Mouse (Mus musculus): ENCODE measurements at regions not wholly inside any gene's neighbourhood (a gene's known extent, or its start where the extent isn't known, plus 50 kb on each side); places are given as distances from the start of the nearest gene placed in this dataset.

DNA sequence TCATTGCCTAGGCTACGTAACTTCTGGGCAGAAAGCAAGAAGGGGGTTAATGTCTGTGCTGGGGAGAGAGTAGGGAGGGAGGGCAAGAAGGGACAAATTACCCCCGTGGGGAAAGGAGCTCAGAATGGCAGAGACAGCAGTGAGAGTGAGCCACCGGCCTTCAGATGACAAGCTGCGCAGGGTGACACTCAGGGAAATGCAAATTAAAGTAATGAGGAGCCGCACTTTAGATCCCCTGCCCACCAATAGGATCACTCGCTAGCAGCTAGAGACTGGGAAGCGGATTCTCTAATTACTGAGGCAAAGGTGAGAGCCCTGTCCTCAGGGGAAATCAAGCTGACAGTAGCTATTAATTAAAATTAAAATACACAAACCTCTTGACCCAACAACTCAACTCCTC, 202.5 kb downstream of the Arhgef10l start:
- H3K4me3 ChIP-seq: no peak overlapping the region
- H3K9me3 ChIP-seq: no peaks in the 10 kb centered on the region
- H3K9ac ChIP-seq: no peak overlapping the region
- H3K27me3 ChIP-seq: peaks cover 17% of the 10 kb centered on the region
- 55% methylated on average over 7 of the region's 7 CpGs for WGBS
- H3K27ac ChIP-seq: no peak overlapping the region
- H3K36me3 ChIP-seq: no peaks in the 10 kb centered on the region
- H3K4me1 ChIP-seq: no peaks in the 10 kb centered on the region; the same call in 1 of the 2 replicates
- ATAC-seq (ENCODE audit: insufficient number of reproducible peaks, insufficient read depth, low FRiP score, low TSS enrichment, low read depth): no peak
- H3K4me2 ChIP-seq: no peak overlapping the region

DNA sequence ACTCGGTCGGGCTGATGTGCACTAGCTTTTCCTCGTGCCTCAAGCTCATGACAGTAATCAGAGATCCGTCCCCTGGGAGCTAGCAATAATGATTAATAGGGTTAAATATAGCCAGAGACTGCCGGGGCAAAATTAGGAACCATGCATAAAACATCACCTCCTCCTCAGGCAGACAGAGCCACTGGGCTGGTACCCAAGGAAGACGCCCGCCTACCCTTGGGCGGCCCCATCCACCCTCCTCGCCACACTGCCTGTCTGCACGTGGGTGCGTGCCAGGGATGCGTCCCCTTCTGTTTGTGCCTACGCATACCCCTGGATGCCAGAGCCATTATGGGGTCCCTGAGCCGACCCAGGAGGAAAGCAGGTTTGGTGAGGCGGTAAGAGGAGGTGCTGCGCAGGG, 204.5 kb downstream of the Arhgef10l start:
- no peak overlapping the region for H3K4me2 ChIP-seq
- H3K27me3 ChIP-seq: peaks cover 10% of the 10 kb centered on the region
- ATAC-seq (ENCODE audit: insufficient number of reproducible peaks, insufficient read depth, low FRiP score, low TSS enrichment, low read depth): no peak
- no peak overlapping the region for H3K4me3 ChIP-seq
- H3K27ac ChIP-seq: no peak overlapping the region
- no peaks in the 10 kb centered on the region for H3K9me3 ChIP-seq
- H3K9ac ChIP-seq: no peak overlapping the region
- no peaks in the 10 kb centered on the region; the same call in 1 of the 2 replicates for H3K4me1 ChIP-seq
- no peaks in the 10 kb centered on the region for H3K36me3 ChIP-seq
- 88% methylated on average over 16 of the region's 16 CpGs for WGBS

DNA sequence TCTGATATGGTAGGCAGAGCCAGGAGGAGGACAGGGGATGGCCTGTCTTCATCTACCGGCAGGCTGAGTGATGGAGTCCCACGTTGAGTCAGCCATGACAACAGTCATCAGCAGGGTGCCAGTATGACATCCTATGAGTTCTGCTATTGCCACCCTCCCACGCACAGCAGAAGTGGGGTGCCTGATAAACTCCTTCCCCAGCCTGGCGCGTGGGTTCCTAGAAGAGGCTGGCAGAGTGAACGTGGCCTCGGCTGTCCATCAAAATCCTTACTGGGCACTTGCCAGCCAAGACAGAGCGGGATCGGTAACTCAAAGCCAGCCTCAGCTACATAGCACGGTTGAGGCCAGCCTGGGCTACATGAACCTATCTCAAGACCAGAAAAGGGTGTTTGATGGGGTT, 202.5 kb upstream of the Igsf21 start:
- H3K9me3 ChIP-seq: no peaks in the 10 kb centered on the region
- no peak overlapping the region for H3K27ac ChIP-seq
- H3K4me2 ChIP-seq: no peak overlapping the region
- H3K36me3 ChIP-seq: no peaks in the 10 kb centered on the region
- no peak overlapping the region for H3K9ac ChIP-seq
- no peaks in the 10 kb centered on the region for H3K27me3 ChIP-seq
- no peak overlapping the region for H3K4me3 ChIP-seq
- no peak for ATAC-seq (ENCODE audit: insufficient number of reproducible peaks, insufficient read depth, low FRiP score, low TSS enrichment, low read depth)
- no peaks in the 10 kb centered on the region for H3K4me1 ChIP-seq
- 91% methylated on average over 10 of the region's 10 CpGs for WGBS

DNA sequence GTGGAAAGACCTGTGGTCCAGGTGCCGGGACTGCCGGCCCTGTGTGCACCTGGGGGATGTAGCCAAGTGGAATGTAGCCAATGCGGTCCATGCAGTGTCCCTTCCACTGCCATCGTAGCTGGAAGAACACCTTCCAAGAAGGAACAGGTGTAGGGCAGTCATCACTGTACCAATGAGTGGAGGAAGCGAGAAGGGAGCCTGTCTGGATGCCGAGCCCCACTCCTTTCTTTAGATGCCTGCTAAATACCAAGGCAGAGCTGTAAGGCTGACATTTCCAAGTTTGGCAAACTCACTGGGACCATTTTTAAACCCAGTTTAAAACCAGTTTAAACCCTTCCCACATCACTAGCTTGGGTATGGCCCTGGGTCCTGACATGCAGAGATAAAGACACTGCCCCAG, 199.9 kb upstream of the Igsf21 start:
- no peak overlapping the region for H3K4me2 ChIP-seq
- H3K4me1 ChIP-seq: no peaks in the 10 kb centered on the region
- no peak for ATAC-seq (ENCODE audit: insufficient number of reproducible peaks, insufficient read depth, low FRiP score, low TSS enrichment, low read depth)
- H3K27me3 ChIP-seq: no peaks in the 10 kb centered on the region
- 93% methylated on average over 6 of the region's 6 CpGs for WGBS
- H3K27ac ChIP-seq: no peak overlapping the region
- H3K9ac ChIP-seq: no peak overlapping the region
- H3K36me3 ChIP-seq: no peaks in the 10 kb centered on the region
- H3K9me3 ChIP-seq: no peaks in the 10 kb centered on the region
- no peak overlapping the region for H3K4me3 ChIP-seq

DNA sequence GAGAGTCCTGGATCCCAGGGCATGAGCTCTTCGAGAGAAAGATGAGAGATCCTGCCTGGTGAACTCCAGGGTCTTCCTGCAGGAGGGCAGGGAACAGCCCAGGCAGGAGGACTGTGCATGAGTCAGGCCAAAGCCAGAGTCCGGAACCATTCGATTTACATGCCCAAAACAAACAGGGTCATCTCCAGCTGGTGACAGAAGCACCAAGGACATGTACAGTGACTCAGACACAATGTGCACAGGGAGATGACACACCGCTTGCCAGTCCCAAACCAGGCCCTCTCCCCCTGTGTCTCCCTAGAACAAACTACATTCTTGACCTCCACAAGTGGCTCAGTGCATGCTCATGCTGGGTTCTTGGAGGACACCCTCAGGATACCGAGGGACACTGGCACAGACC, 199.3 kb upstream of the Igsf21 start:
- Histone ChIP-seq H3K36me3 (no peaks in the 10 kb centered on the region), H3K9ac (no peak overlapping the region), H3K27ac (no peak overlapping the region), H3K9me3 (no peaks in the 10 kb centered on the region), H3K4me1 (no peaks in the 10 kb centered on the region), H3K4me3 (no peak overlapping the region), H3K27me3 (no peaks in the 10 kb centered on the region), H3K4me2 (no peak overlapping the region)
- 84% methylated on average over 5 of the region's 5 CpGs for WGBS
- ATAC-seq (ENCODE audit: insufficient number of reproducible peaks, insufficient read depth, low FRiP score, low TSS enrichment, low read depth): no peak

DNA sequence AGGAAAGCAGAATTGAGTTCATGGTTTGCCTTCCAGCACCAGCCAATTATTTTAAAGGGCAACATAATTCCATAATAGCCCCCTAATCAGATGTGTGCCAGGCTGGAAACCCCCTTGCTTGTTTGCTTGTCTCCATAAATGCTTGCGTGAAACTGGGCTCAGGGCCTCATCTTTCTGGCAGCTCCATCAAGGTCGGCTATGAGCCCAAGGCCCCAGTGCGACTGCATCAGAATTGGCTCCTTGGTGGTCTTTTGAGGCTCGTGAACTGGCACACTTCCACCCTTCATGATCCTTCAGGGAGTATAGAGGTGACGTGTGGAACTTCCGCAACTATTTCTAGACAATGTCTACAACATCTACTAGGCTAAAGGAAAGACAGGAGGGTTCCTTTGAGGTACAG, 196.6 kb upstream of the Igsf21 start:
- H3K4me3 ChIP-seq: no peak overlapping the region
- 77% methylated on average over 6 of the region's 6 CpGs for WGBS

DNA sequence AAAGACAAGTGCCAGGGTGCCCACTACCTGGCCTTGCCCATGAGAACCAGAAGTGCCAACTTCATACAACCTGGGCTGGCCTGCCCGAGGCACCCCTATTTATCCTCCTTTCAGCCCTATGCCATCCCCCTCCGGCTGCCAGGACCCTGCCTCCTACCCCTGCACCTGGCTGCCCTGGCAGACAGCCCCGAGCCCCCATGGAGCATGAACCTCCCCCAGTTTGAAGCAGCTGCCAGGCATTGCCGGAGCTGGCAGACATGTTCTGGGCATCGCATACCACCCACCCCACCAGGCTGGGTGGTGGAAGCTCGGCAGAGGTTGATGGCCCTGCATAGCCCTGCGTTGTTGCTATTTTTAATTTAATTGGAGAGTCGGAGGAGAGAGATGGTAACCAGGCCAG, 195.2 kb upstream of the Igsf21 start:
- WGBS: 84% methylated on average over 8 of the region's 8 CpGs
- no peak overlapping the region for H3K4me2 ChIP-seq

More for the DNA sequence above, 196.6 kb upstream of the Igsf21 start:
- no peak overlapping the region for H3K4me2 ChIP-seq
- no peak for ATAC-seq (ENCODE audit: insufficient number of reproducible peaks, insufficient read depth, low FRiP score, low TSS enrichment, low read depth)
- no peak overlapping the region for H3K9ac ChIP-seq
- no peaks in the 10 kb centered on the region for H3K27me3 ChIP-seq
- H3K27ac ChIP-seq: no peak overlapping the region
- no peaks in the 10 kb centered on the region for H3K9me3 ChIP-seq
- no peaks in the 10 kb centered on the region for H3K36me3 ChIP-seq
- no peaks in the 10 kb centered on the region for H3K4me1 ChIP-seq

DNA sequence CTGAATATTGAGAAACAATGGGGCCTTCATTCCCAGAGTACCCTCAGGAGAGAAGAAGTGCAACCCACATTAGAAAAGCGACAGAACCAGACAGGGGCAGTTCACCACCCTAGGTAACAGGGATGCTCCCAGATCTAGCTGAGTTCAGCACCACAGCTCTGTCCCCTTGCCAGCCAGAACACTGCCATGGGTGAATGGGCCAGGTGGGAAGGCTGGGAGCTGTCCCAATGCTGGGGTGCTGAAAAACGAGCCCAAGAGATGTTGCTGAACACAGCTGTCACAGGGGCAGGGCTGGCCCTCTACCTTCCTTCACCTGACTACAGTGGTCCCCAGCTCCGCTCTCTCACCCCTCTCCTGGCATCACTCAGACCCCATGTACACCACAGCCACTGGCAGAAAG, 193.3 kb upstream of the Igsf21 start:
- Histone ChIP-seq H3K27ac (no peak overlapping the region), H3K36me3 (no peaks in the 10 kb centered on the region), H3K9ac (no peak overlapping the region), H3K27me3 (no peaks in the 10 kb centered on the region), H3K9me3 (no peaks in the 10 kb centered on the region), H3K4me1 (no peaks in the 10 kb centered on the region), H3K4me3 (no peak overlapping the region), H3K4me2 (no peak overlapping the region)
- ATAC-seq (ENCODE audit: insufficient number of reproducible peaks, insufficient read depth, low FRiP score, low TSS enrichment, low read depth): no peak
- 24% methylated on average over 3 of the region's 3 CpGs for WGBS

More for the DNA sequence above, 195.2 kb upstream of the Igsf21 start:
- no peaks in the 10 kb centered on the region for H3K36me3 ChIP-seq
- H3K9ac ChIP-seq: no peak overlapping the region
- no peaks in the 10 kb centered on the region for H3K9me3 ChIP-seq
- H3K4me1 ChIP-seq: no peaks in the 10 kb centered on the region
- ATAC-seq (ENCODE audit: insufficient number of reproducible peaks, insufficient read depth, low FRiP score, low TSS enrichment, low read depth): no peak
- no peaks in the 10 kb centered on the region for H3K27me3 ChIP-seq
- no peak overlapping the region for H3K4me3 ChIP-seq
- no peak overlapping the region for H3K27ac ChIP-seq

DNA sequence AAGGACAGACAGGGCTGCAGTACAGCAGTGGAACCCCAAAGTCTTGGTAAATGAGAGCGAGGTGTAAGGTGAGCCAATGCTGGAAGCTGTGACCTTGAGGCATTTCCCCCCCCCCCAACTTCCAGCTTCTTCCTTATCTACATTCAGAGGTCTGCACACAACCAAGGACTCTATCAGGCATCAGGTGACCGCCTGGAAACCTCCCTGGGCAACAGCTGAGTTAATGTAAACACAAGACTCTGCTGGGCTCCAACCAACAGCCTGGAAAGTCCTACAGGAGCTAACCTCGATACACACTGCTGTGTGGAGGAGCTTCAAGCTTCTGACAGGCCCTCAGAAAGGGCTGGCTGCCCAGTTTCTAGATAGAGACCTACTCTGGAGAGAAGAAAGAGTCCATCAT, 189.4 kb upstream of the Igsf21 start:
- H3K9me3 ChIP-seq: no peaks in the 10 kb centered on the region
- no peak for ATAC-seq (ENCODE audit: insufficient number of reproducible peaks, insufficient read depth, low FRiP score, low TSS enrichment, low read depth)
- 44% methylated on average over 3 of the region's 3 CpGs for WGBS
- no peak overlapping the region for H3K27ac ChIP-seq
- H3K4me3 ChIP-seq: no peak overlapping the region
- H3K4me2 ChIP-seq: no peak overlapping the region
- H3K27me3 ChIP-seq: no peaks in the 10 kb centered on the region
- H3K4me1 ChIP-seq: no peaks in the 10 kb centered on the region
- H3K36me3 ChIP-seq: no peaks in the 10 kb centered on the region
- H3K9ac ChIP-seq: no peak overlapping the region

DNA sequence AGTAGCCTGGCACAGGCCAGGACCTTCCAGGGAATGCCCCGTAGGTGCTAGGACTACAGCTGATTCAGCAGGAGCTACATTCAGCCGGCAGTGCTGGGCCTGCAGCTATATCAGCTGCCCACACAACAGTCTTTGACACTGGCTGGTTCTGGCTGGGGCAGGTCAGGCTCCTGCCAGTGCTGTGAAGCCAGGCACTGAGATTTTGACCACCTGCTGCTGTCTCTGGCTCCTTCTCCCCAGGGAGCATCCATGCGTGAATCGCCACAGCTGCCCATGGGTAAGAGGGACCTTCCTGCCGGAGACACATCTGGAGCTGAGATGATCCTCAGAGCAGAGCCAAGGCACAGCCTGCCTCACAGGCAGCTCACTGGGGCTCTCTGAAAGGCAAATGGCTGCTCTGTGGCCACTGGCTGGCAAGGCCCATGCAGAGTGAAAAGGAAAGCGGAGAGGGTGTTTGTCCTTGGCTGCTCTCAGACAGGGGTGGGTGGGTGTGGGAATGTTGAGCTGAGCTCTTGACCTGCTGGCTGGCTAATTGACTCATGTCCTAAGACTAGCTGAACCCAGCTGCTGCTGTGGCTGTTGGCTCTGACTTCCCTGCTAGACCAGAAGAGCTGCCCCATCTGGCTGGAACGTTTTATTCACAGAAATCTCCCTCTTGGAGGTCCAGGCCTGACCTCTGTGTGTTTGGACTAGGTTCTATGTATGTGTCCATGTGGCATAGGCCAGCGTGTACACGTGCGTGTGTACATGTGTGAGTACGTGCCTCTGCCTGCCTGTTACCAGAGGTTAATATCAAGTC, 187.4 kb upstream of the Igsf21 start:
- Histone ChIP-seq H3K4me1 (no peaks in the 10 kb centered on the region), H3K9me3 (no peaks in the 10 kb centered on the region), H3K4me3 (no peak overlapping the region), H3K36me3 (no peaks in the 10 kb centered on the region), H3K9ac (no peak overlapping the region), H3K4me2 (no peak overlapping the region), H3K27me3 (no peaks in the 10 kb centered on the region), H3K27ac (no peak overlapping the region)
- no peak for ATAC-seq (ENCODE audit: insufficient number of reproducible peaks, insufficient read depth, low FRiP score, low TSS enrichment, low read depth)
- 70% methylated on average over 11 of the region's 11 CpGs for WGBS

DNA sequence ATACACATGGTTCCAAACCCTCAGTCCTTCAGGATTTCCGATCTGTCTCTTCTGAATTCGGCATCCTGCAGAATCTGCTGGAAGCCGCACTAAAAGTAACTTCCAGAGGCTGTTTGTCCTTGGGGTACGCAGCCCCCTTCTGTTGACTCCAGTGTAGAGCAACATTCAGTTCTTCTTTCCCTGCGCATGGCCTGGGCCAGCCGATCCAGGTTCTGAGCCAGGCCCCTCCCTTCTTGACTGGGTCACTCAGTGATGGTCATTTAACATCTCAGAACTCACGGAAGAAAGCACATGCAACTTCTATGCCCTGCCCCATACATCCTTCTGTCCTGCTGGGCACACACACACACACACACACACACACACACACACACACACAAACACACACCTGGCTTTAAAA, 185.5 kb upstream of the Igsf21 start:
- Histone ChIP-seq H3K36me3 (no peaks in the 10 kb centered on the region), H3K27me3 (no peaks in the 10 kb centered on the region), H3K9ac (no peak overlapping the region), H3K27ac (no peak overlapping the region), H3K9me3 (no peaks in the 10 kb centered on the region), H3K4me3 (no peak overlapping the region), H3K4me1 (no peaks in the 10 kb centered on the region), H3K4me2 (no peak overlapping the region)
- WGBS: 79% methylated on average over 7 of the region's 7 CpGs
- ATAC-seq (ENCODE audit: insufficient number of reproducible peaks, insufficient read depth, low FRiP score, low TSS enrichment, low read depth): no peak

DNA sequence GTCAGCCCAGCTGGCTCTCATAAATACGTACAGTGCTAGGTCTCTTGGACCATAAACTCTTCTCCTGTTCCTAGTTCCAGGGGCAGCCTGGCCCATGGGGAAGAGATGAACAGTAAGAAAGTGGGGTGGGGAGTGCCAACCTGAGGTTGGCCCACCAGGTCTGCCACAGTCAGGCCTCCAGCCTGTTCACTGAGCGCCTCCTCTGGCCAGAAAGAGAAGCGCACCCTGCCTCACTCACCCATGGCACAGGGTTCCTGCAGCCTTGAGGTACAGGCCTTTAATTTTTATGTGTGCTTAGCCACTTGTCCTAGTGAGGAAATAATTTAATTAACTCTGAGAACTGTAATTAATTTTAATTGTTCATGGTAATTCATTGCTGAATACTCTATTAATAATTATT, 180.5 kb upstream of the Igsf21 start:
- ATAC-seq (ENCODE audit: insufficient number of reproducible peaks, insufficient read depth, low FRiP score, low TSS enrichment, low read depth): no peak
- 77% methylated on average over 3 of the region's 3 CpGs for WGBS
- Histone ChIP-seq H3K27me3 (no peaks in the 10 kb centered on the region), H3K27ac (no peak overlapping the region), H3K4me3 (no peak overlapping the region), H3K4me1 (no peaks in the 10 kb centered on the region), H3K9me3 (no peaks in the 10 kb centered on the region), H3K36me3 (no peaks in the 10 kb centered on the region), H3K4me2 (no peak overlapping the region), H3K9ac (no peak overlapping the region)

All from embryonic facial prominence, embryonic 13.5 days (tissue).